Mouse (Mus musculus): ENCODE data around the gene Csf1.

Gene Csf1

GRCm38 (mm10) chr3:107700625-107701024 is 59.6 kb downstream of the Csf1 start:
- no peak for DNase-seq

- DNase-seq = no peak
Measured at GRCm38 (mm10) chr3:107696910-107697309, 63.4 kb downstream of the Csf1 start.

- DNase-seq = peak; percentile 97 to 98
Measured at GRCm38 (mm10) chr3:107695948-107696881, 64.1 kb downstream of the Csf1 start, which contains the start of gene Ahcyl1. TSS of gene Ahcyl1 (minus strand) at chr3:107696560.

- no peak for DNase-seq
Measured at GRCm38 (mm10) chr3:107695219-107695947, 64.9 kb downstream of the Csf1 start.

GRCm38 (mm10) chr3:107694256-107694900 is 65.9 kb downstream of the Csf1 start:
- DNase-seq = no peak

Measured in thymus, adult 18-20 months (tissue).